Mouse (Mus musculus) testis, adult 2 months (tissue): ENCODE measurements at regions not wholly inside any gene's neighbourhood (a gene's known extent, or its start where the extent isn't known, plus 50 kb on each side); places are given as distances from the start of the nearest gene placed in this dataset.

ENCODE experiments used
- CTCF ChIP-seq: fragments of 200-500 bp; IDR thresholded peaks from 2 replicates; pipeline ENCODE4 v1.5.1; 2012; ENCODE audit warnings: low read depth, mild to moderate bottlenecking, inconsistent platforms, low read length, moderate library complexity; ENCODE audit not compliant: control insufficient read depth, insufficient read depth, insufficient replicate concordance
- POLR2A ChIP-seq: fragments of 200-500 bp; IDR thresholded peaks from 2 replicates; pipeline ENCODE4 v1.6.1; 2012; ENCODE audit warnings: low read depth, mild to moderate bottlenecking, inconsistent platforms, low read length, moderate library complexity; ENCODE audit not compliant: control insufficient read depth

- TF ChIP-seq POLR2A = no peak
- TF ChIP-seq CTCF = no peak
Observed at GRCm38 (mm10) chr2:117475561-117475960, 132.8 kb upstream of the Rasgrp1 start.
